In the genomic region with DNA sequence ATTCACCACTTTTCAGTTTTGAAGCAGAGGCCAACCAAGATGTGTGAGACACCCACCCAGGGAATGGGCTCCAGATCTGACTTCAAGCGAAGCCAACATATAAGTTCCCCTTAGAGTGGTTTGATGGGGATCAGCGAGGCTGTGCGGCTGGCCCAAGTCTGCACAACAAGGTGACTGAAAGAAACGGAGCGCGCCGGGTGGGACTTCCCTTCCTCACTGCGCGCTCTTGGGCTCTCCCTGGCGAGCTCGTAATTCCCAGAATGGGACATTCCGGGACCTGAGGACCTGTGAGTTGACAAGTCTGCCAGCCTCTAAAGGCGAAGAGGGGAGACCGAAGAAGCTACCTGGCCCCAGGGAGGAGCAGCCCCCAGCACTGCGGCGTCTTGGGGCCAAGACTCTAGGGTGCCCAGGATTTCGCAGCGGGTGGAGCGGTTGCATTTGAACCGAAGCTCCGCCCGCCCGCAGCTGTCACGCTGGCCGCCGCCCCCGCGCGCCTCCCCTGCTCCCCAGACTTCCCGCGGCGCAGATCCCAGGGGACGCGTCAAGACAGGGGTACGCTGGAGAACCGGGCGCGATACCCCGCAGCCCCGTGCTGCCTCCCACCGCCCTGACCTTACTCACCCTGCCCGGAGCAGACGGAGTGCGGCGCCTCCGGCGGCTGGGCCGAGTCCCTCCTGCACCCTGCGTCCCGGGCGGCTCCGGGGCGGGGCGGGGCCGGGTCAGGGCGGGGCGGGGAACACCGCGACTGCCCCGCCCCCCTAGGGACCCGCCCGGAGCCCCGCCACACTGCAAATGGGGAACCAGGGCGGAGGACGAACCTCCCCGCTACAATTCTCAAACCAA, we compare ENCODE assay signal across 8 mouse cellular contexts. TPM values are rescaled to one million over a fixed set of nuclear protein-coding genes. Genes with fewer than 3 reads are reported as not detected.
A peak's percentile ranks its signal among the peaks of the same experiment; 100 is the strongest.
DNase-seq lines count a peak whose midpoint lies in the region; ATAC-seq lines count a peak whose summit lies in the region.

A gene (minus strand): TSS at position 440 of the 843 bp plus-strand sequence.

- no peak within 1 kb of the TSS for H3K27ac ChIP-seq in forebrain, embryonic 12.5 days

- H3K27me3 ChIP-seq in forebrain, embryonic 12.5 days = peaks cover 54% of the 10 kb centered on the region

- peaks cover 22% of the 10 kb centered on the region for H3K4me1 ChIP-seq in forebrain, embryonic 12.5 days

- intact Hi-C loops in heart, postnatal 25 days (cut with DNase I) = no loop called here

- peak; percentile 76 for ATAC-seq in forebrain, embryonic 12.5 days (ENCODE audit: low FRiP score)

- H3K36me3 ChIP-seq in forebrain, embryonic 12.5 days (replicated peaks) = no peaks in the 10 kb centered on the region

- no peaks in the 10 kb centered on the region for H3K9me3 ChIP-seq in forebrain, embryonic 12.5 days

- under 1% methylated on average over 55 of the region's 66 CpGs for WGBS in forebrain, embryonic 12.5 days

- H3K9ac ChIP-seq in forebrain, embryonic 12.5 days = peak within 1 kb of the TSS; percentile 65

- H3K4me2 ChIP-seq in forebrain, embryonic 12.5 days = peak within 1 kb of the TSS; percentile 99

- DNase-seq in CD4-positive, CD25-positive, alpha-beta regulatory T cell, adult 2 months (ENCODE audit: low read depth, low spot score) = peak; percentile 83
- DNase-seq in adrenal gland, adult 2 months = peak; percentile 91
- DNase-seq in heart, postnatal 25 days (ENCODE audit: low spot score) = peak; percentile 67
- DNase-seq in kidney, postnatal 4 days = peak; percentile 82 to 89
- peak; percentile 80 to 82 for DNase-seq in lung, postnatal 4 days
- peak; percentile 71 for DNase-seq in retina, postnatal 1 day
- DNase-seq in urinary bladder, postnatal 14 days (ENCODE audit: low spot score) = peak; percentile 68

- H3K4me3 ChIP-seq in forebrain, embryonic 12.5 days (replicated peaks) = peak within 1 kb of the TSS; percentile 62

RNA-seq across cellular contexts. Expression of the gene that starts here (rescaled TPM):
- 10 to 100 TPM in 1 of 2 experiments, 1 to 10 TPM in 1; 9.1 to 16.1 TPM for total RNA-seq in adrenal gland, adult 2 months (2021)
- polyA plus RNA-seq in adrenal gland, adult 2 months (2012; rRNA removed) = 4.3 and 4.5 TPM in 2 replicates
- polyA plus RNA-seq in forebrain, embryonic 12.5 days (2016; fragmentation: Nextera tagmentation; extraction: Ambion mirVana) = 0.13 and 0.14 TPM in 2 replicates
- total RNA-seq in heart, postnatal 25 days (2021) = 1 to 10 TPM; 6.2 to 7.1 TPM

Comparison
In these comparisons a context has a peak if more than half of its experiments do, and no peak if none do; other contexts are left out.
1. Peak in ATAC-seq, H3K4me3 ChIP-seq, H3K9ac ChIP-seq and H3K4me2 ChIP-seq in forebrain, embryonic 12.5 days; RNA of the gene not detected or under 1 TPM.